Mouse (Mus musculus) layer of hippocampus, adult 2 months (tissue): Measurements from ENCODE around the gene Nprl3. TPM values are rescaled to one million over a fixed set of nuclear protein-coding genes. Genes with fewer than 3 reads are reported as not detected.
"Not testable (repeated sequence)": the region's sequence is repeated elsewhere in the genome, so short reads cannot be mapped to it uniquely, and the experiment has no call there.

Experiments used
- DNase-seq, 2 experiments: peaks; one replicate each; pipeline ENCODE4 v3.0.0; 2022; ENCODE audit warnings: low spot score in 2 of 2
- H3K27ac ChIP-seq: fragments of 200-600 bp; 2 replicates; pipeline ENCODE4 v1.8.1; 2022
- H3K4me3 ChIP-seq: fragments of 200-600 bp; 2 replicates; pipeline ENCODE4 v1.8.1; 2022; ENCODE audit warnings: mild to moderate bottlenecking
- CTCF ChIP-seq: fragments of 200-600 bp; conservative IDR thresholded peaks from 2 replicates; pipeline ENCODE4 v1.8.1; 2022; ENCODE audit warnings: antibody characterized with exemption, mild to moderate bottlenecking, moderate library complexity
- total RNA-seq, 2 experiments: library from RNA; stranded (reverse); gene quantifications; 2 replicates each; pipeline ENCODE4 v1.2.3; 2021

Gene Nprl3
- total RNA-seq, 2 experiments from 2014 or later, result 62.0 to 64.1 TPM

GRCm38 (mm10) chr11:32297866-32298531 is 30.5 kb upstream of the Nprl3 start:
- Histone ChIP-seq H3K27ac (no peak overlapping the region), H3K4me3 (no peak overlapping the region)
- no peak for TF ChIP-seq CTCF
- no peak for DNase-seq

- DNase-seq, H3K4me3 ChIP-seq, H3K27ac ChIP-seq: not testable (repeated sequence)
Measured at GRCm38 (mm10) chr11:32297417-32297816, 29.9 kb upstream of the Nprl3 start.

- H3K27ac ChIP-seq, H3K4me3 ChIP-seq, DNase-seq: not testable (repeated sequence)
Measured at GRCm38 (mm10) chr11:32296203-32296602, 28.7 kb upstream of the Nprl3 start, which contains the start of gene Hba-a2. TSS of gene Hba-a2 (plus strand) at chr11:32296489.

- DNase-seq, H3K27ac ChIP-seq, H3K4me3 ChIP-seq: not testable (repeated sequence)
Measured at GRCm38 (mm10) chr11:32293479-32293878, 26.0 kb upstream of the Nprl3 start.

GRCm38 (mm10) chr11:32292819-32293218 is 25.3 kb upstream of the Nprl3 start:
- not testable (repeated sequence) for DNase-seq, H3K27ac ChIP-seq, H3K4me3 ChIP-seq

GRCm38 (mm10) chr11:32287493-32287825 is 20.0 kb upstream of the Nprl3 start:
- Histone ChIP-seq H3K4me3 (no peak overlapping the region; the same call in 1 of the 2 replicates), H3K27ac (no peak overlapping the region)
- TF ChIP-seq CTCF, result no peak
- no peak for DNase-seq

GRCm38 (mm10) chr11:32286695-32287492 is 19.4 kb upstream of the Nprl3 start, which contains the start of gene Hbq1b:
TSS of gene Hbq1b (plus strand) at chr11:32286965.
- H3K27ac ChIP-seq, result not testable (repeated sequence)
- DNase-seq, result peak; percentile 76 to 80
- H3K4me3 ChIP-seq, result peak within 1 kb of the TSS; percentile 53
- peak; percentile 85 for TF ChIP-seq CTCF

GRCm38 (mm10) chr11:32285887-32286286 is 18.4 kb upstream of the Nprl3 start:
- not testable (repeated sequence) for H3K27ac ChIP-seq, DNase-seq, H3K4me3 ChIP-seq
- TF ChIP-seq CTCF, result peak; percentile 57

GRCm38 (mm10) chr11:32285031-32285775 is 17.7 kb upstream of the Nprl3 start:
- Histone ChIP-seq H3K4me3 (no peak overlapping the region), H3K27ac (no peak overlapping the region)
- no peak for DNase-seq
- no peak for TF ChIP-seq CTCF

- DNase-seq, H3K4me3 ChIP-seq, H3K27ac ChIP-seq: not testable (repeated sequence)
Measured at GRCm38 (mm10) chr11:32284582-32284981, 17.1 kb upstream of the Nprl3 start.

GRCm38 (mm10) chr11:32283091-32283777 is 15.7 kb upstream of the Nprl3 start, which contains the start of gene Hba-a1:
TSS of gene Hba-a1 (plus strand) at chr11:32283511.
- not testable (repeated sequence) for H3K4me3 ChIP-seq, H3K27ac ChIP-seq, DNase-seq

GRCm38 (mm10) chr11:32281416-32282144 is 14.1 kb upstream of the Nprl3 start:
- H3K4me3 ChIP-seq, result no peak overlapping the region
- no peak for TF ChIP-seq CTCF
- DNase-seq, result no peak
- H3K27ac ChIP-seq, result no peak overlapping the region
